Mouse (Mus musculus) cerebellum, postnatal 25 days (tissue): Measurements from ENCODE around the gene Slc30a7.

ENCODE experiments used
- DNase-seq, 2 experiments: peaks; one replicate each; pipeline ENCODE4 v3.0.0; 2021; ENCODE audit warnings: mixed read lengths in 2 of 2

Gene Slc30a7

GRCm38 (mm10) chr3:115985183-115985892, 21.9 kb downstream of the Slc30a7 start:
- no peak for DNase-seq

GRCm38 (mm10) chr3:115984653-115985052, 22.6 kb downstream of the Slc30a7 start:
- DNase-seq, result no peak

GRCm38 (mm10) chr3:115983217-115983616, 24.0 kb downstream of the Slc30a7 start:
- DNase-seq, result no peak

GRCm38 (mm10) chr3:115979000-115979399, 28.2 kb downstream of the Slc30a7 start:
- no peak for DNase-seq

- DNase-seq, result no peak
Observed at GRCm38 (mm10) chr3:115974995-115975394, 32.2 kb downstream of the Slc30a7 start.

- DNase-seq, result no peak
Observed at GRCm38 (mm10) chr3:115974228-115974627, 33.0 kb downstream of the Slc30a7 start.

GRCm38 (mm10) chr3:115971891-115972646, 35.1 kb downstream of the Slc30a7 start:
- DNase-seq, result no peak

- no peak for DNase-seq
Observed at GRCm38 (mm10) chr3:115971045-115971785, 36.0 kb downstream of the Slc30a7 start.

- no peak for DNase-seq
Observed at GRCm38 (mm10) chr3:115968745-115969530, 38.3 kb downstream of the Slc30a7 start.

- DNase-seq, result no peak
Observed at GRCm38 (mm10) chr3:115964071-115964470, 43.1 kb downstream of the Slc30a7 start.

- DNase-seq, result no peak
Observed at GRCm38 (mm10) chr3:115963597-115963996, 43.6 kb downstream of the Slc30a7 start.

- no peak for DNase-seq
Observed at GRCm38 (mm10) chr3:115962028-115962415, 45.2 kb downstream of the Slc30a7 start.

- no peak for DNase-seq
Observed at GRCm38 (mm10) chr3:115961311-115962027, 45.7 kb downstream of the Slc30a7 start.

GRCm38 (mm10) chr3:115957223-115957622, 50.0 kb downstream of the Slc30a7 start:
- DNase-seq, result no peak

GRCm38 (mm10) chr3:115953088-115953487, 54.1 kb downstream of the Slc30a7 start:
- DNase-seq, result no peak

GRCm38 (mm10) chr3:115952356-115952755, 54.9 kb downstream of the Slc30a7 start:
- DNase-seq, result no peak

- DNase-seq, result no peak
Observed at GRCm38 (mm10) chr3:115951221-115951620, 56.0 kb downstream of the Slc30a7 start.

- DNase-seq, result no peak
Observed at GRCm38 (mm10) chr3:115949921-115950877, 57.0 kb downstream of the Slc30a7 start.

- no peak for DNase-seq
Observed at GRCm38 (mm10) chr3:115949220-115949920, 57.8 kb downstream of the Slc30a7 start.

- DNase-seq, result no peak
Observed at GRCm38 (mm10) chr3:115946272-115946671, 60.9 kb downstream of the Slc30a7 start.
